Mouse (Mus musculus) neural tube, embryonic 10.5 days (tissue): ENCODE results near the gene Cpne2.

Source experiments
- DNase-seq: peaks from one replicate; pipeline ENCODE4 v3.0.0-alpha.2; 2017; ENCODE audit warnings: low spot score; ENCODE audit errors: extremely low spot score

Cpne2 gene

GRCm38 (mm10) chr8:94535631-94536030, 2.8 kb downstream of the Cpne2 start:
- no peak for DNase-seq

- no peak for DNase-seq
Measured at GRCm38 (mm10) chr8:94537456-94537855, 4.7 kb downstream of the Cpne2 start.

GRCm38 (mm10) chr8:94540025-94540424, 7.2 kb downstream of the Cpne2 start:
- DNase-seq, result no peak

GRCm38 (mm10) chr8:94540889-94541795, 8.4 kb downstream of the Cpne2 start:
- DNase-seq, result no peak

- no peak for DNase-seq
Measured at GRCm38 (mm10) chr8:94543981-94544380, 11.2 kb downstream of the Cpne2 start.

- no peak for DNase-seq
Measured at GRCm38 (mm10) chr8:94549041-94549440, 16.3 kb downstream of the Cpne2 start.

- no peak for DNase-seq
Measured at GRCm38 (mm10) chr8:94549482-94549881, 16.7 kb downstream of the Cpne2 start.

GRCm38 (mm10) chr8:94549998-94550397, 17.2 kb downstream of the Cpne2 start:
- no peak for DNase-seq

- peak; percentile 54 for DNase-seq
Measured at GRCm38 (mm10) chr8:94551471-94552422, 19.0 kb downstream of the Cpne2 start.

- no peak for DNase-seq
Measured at GRCm38 (mm10) chr8:94552696-94553095, 19.9 kb downstream of the Cpne2 start.

GRCm38 (mm10) chr8:94557281-94557680, 24.5 kb downstream of the Cpne2 start:
- DNase-seq, result no peak

GRCm38 (mm10) chr8:94561256-94561655, 28.5 kb downstream of the Cpne2 start:
- peak; percentile 21 for DNase-seq

GRCm38 (mm10) chr8:94564421-94564820, 31.6 kb downstream of the Cpne2 start:
- DNase-seq, result no peak

GRCm38 (mm10) chr8:94566033-94566432, 33.2 kb downstream of the Cpne2 start:
- no peak for DNase-seq

GRCm38 (mm10) chr8:94566446-94567158, 33.8 kb downstream of the Cpne2 start:
- DNase-seq, result no peak

GRCm38 (mm10) chr8:94567159-94567849, 34.5 kb downstream of the Cpne2 start:
- peak; percentile 25 for DNase-seq

- DNase-seq, result no peak
Measured at GRCm38 (mm10) chr8:94568098-94568497, 35.3 kb downstream of the Cpne2 start.

- no peak for DNase-seq
Measured at GRCm38 (mm10) chr8:94569419-94569818, 36.6 kb downstream of the Cpne2 start.

- no peak for DNase-seq
Measured at GRCm38 (mm10) chr8:94571896-94572295, 39.1 kb downstream of the Cpne2 start.

GRCm38 (mm10) chr8:94574159-94574907, 41.5 kb downstream of the Cpne2 start:
- DNase-seq, result no peak
